23 mouse cellular contexts compared by ENCODE assay signal in genomic region chr9:104853701-104854100, GRCm38 (mm10).
A peak's percentile ranks its signal among the peaks of the same experiment; 100 is the strongest.
DNase-seq lines count a peak whose midpoint lies in the region; ATAC-seq and TF ChIP-seq lines count a peak whose summit lies in the region.
"Had no signal": no experiment of that assay in that cellular context is flagged by ENCODE, and none has a peak within 500 bp of the region (broad histone marks: within the 10 kb centered on the region; RNA-seq: fewer than 3 reads in every experiment).

No protein-coding gene starts in this region.

- 62% methylated on average over 3 of the region's 3 CpGs for WGBS in forebrain, embryonic 12.5 days
- 67% methylated on average over 3 of the region's 3 CpGs for WGBS in forebrain, embryonic 11.5 days
- WGBS in forebrain, postnatal 0 days, result 20% methylated on average over 3 of the region's 3 CpGs

- H3K9me3 ChIP-seq in forebrain, embryonic 12.5 days, result no peaks in the 10 kb centered on the region
- H3K9me3 ChIP-seq in forebrain, embryonic 11.5 days (ENCODE audit: control insufficient read depth, low read length), result no peaks in the 10 kb centered on the region
- H3K9me3 ChIP-seq in megakaryocyte, embryonic 14.5 days, result no peaks in the 10 kb centered on the region
- H3K9me3 ChIP-seq in forebrain, postnatal 0 days (ENCODE audit: low read length), result no peaks in the 10 kb centered on the region
- H3K9me3 ChIP-seq: embryonic facial prominence, embryonic 15.5 days; heart, embryonic 10.5 days; heart, embryonic 15.5 days; hindbrain, embryonic 13.5 days; intestine, embryonic 15.5 days had no signal

- no peak overlapping the region for H3K9ac ChIP-seq in forebrain, embryonic 12.5 days
- H3K9ac ChIP-seq in forebrain, embryonic 11.5 days (ENCODE audit: low read length), result no peak overlapping the region
- H3K9ac ChIP-seq in forebrain, postnatal 0 days, result no peak overlapping the region
- H3K9ac ChIP-seq: embryonic facial prominence, embryonic 15.5 days; heart, embryonic 15.5 days; hindbrain, embryonic 13.5 days; intestine, embryonic 15.5 days had no signal

- no peak overlapping the region for H3K4me2 ChIP-seq in forebrain, embryonic 12.5 days
- no peak overlapping the region for H3K4me2 ChIP-seq in forebrain, embryonic 11.5 days (ENCODE audit: low read depth, low read length, severe bottlenecking)
- no peak overlapping the region for H3K4me2 ChIP-seq in forebrain, postnatal 0 days (ENCODE audit: low read depth)
- H3K4me2 ChIP-seq: embryonic facial prominence, embryonic 15.5 days; heart, embryonic 15.5 days; hindbrain, embryonic 13.5 days; intestine, embryonic 15.5 days had no signal

- H3K27ac ChIP-seq in forebrain, embryonic 12.5 days, result no peak overlapping the region
- H3K27ac ChIP-seq in forebrain, embryonic 11.5 days (ENCODE audit: low read depth, low read length), result no peak overlapping the region
- no peak overlapping the region for H3K27ac ChIP-seq in forebrain, postnatal 0 days (ENCODE audit: low read depth, low read length)
- H3K27ac ChIP-seq: embryonic facial prominence, embryonic 15.5 days; heart, embryonic 10.5 days; heart, embryonic 15.5 days; hindbrain, embryonic 13.5 days; hindbrain, postnatal 0 days; intestine, embryonic 15.5 days had no signal

- H3K4me1 ChIP-seq in forebrain, embryonic 12.5 days, result no peaks in the 10 kb centered on the region
- H3K4me1 ChIP-seq in forebrain, embryonic 11.5 days (replicated peaks; ENCODE audit: control insufficient read depth, insufficient read depth, low read length), result no peaks in the 10 kb centered on the region
- H3K4me1 ChIP-seq in megakaryocyte, embryonic 14.5 days, result no peaks in the 10 kb centered on the region
- H3K4me1 ChIP-seq in forebrain, postnatal 0 days (ENCODE audit: insufficient read depth), result no peaks in the 10 kb centered on the region
- H3K4me1 ChIP-seq: embryonic facial prominence, embryonic 15.5 days; heart, embryonic 10.5 days; heart, embryonic 15.5 days; hindbrain, embryonic 13.5 days; intestine, embryonic 15.5 days had no signal

- peak; percentile 79; the same call in 1 of the 2 replicates for ATAC-seq in forebrain, embryonic 12.5 days (ENCODE audit: low FRiP score)
- no peak for ATAC-seq in forebrain, embryonic 11.5 days (replicated peaks; ENCODE audit: low FRiP score)
- ATAC-seq in megakaryocyte, adult 5-6 weeks (ENCODE audit: poor library complexity, severe bottlenecking), result no peak
- ATAC-seq in forebrain, postnatal 0 days, result peak; percentile 87
- ATAC-seq in inflammation-experienced regulatory T-cells, adult 6 months, result no peak
- ATAC-seq: CD4-positive, CD25-positive, alpha-beta regulatory T cell, adult 4 months; hindbrain, postnatal 0 days; intestine, embryonic 15.5 days had no signal

- H3K27me3 ChIP-seq in forebrain, embryonic 12.5 days, result no peaks in the 10 kb centered on the region
- no peaks in the 10 kb centered on the region for H3K27me3 ChIP-seq in forebrain, embryonic 11.5 days (ENCODE audit: control insufficient read depth, insufficient read depth, low read length)
- no peaks in the 10 kb centered on the region for H3K27me3 ChIP-seq in megakaryocyte, embryonic 14.5 days (replicated peaks)
- H3K27me3 ChIP-seq in forebrain, postnatal 0 days (ENCODE audit: insufficient read depth, low read length), result no peaks in the 10 kb centered on the region
- H3K27me3 ChIP-seq: embryonic facial prominence, embryonic 15.5 days; heart, embryonic 15.5 days; hindbrain, embryonic 13.5 days; intestine, embryonic 15.5 days had no signal

- no peaks in the 10 kb centered on the region for H3K36me3 ChIP-seq in forebrain, embryonic 12.5 days (replicated peaks)
- H3K36me3 ChIP-seq in forebrain, embryonic 11.5 days (ENCODE audit: control insufficient read depth, insufficient read depth, low read length), result no peaks in the 10 kb centered on the region
- H3K36me3 ChIP-seq in megakaryocyte, embryonic 14.5 days (replicated peaks; ENCODE audit: low read length), result no peaks in the 10 kb centered on the region
- H3K36me3 ChIP-seq in forebrain, postnatal 0 days (ENCODE audit: insufficient read depth), result no peaks in the 10 kb centered on the region
- H3K36me3 ChIP-seq: embryonic facial prominence, embryonic 15.5 days; G1E; heart, embryonic 10.5 days; heart, embryonic 15.5 days; hindbrain, embryonic 13.5 days; intestine, embryonic 15.5 days had no signal

- no peak overlapping the region for H3K4me3 ChIP-seq in forebrain, embryonic 12.5 days (replicated peaks)
- H3K4me3 ChIP-seq in forebrain, embryonic 11.5 days (ENCODE audit: low read depth, low read length), result no peak overlapping the region
- H3K4me3 ChIP-seq in megakaryocyte, embryonic 14.5 days (replicated peaks), result peak overlapping the region; percentile 20
- no peak overlapping the region for H3K4me3 ChIP-seq in forebrain, postnatal 0 days (ENCODE audit: low read depth, low read length)
- H3K4me3 ChIP-seq: embryonic facial prominence, embryonic 15.5 days; erythroblast, embryonic 14.5 days; heart, embryonic 10.5 days; heart, embryonic 15.5 days; hindbrain, embryonic 13.5 days; intestine, embryonic 15.5 days had no signal

- TF ChIP-seq CTCF in forebrain, postnatal 0 days (IDR thresholded peaks at IDR 0.05; ENCODE audit: low read depth), result no peak

- no peak for DNase-seq in forebrain, embryonic 11.5 days (ENCODE audit: low spot score)
- DNase-seq in forebrain, postnatal 0 days, result peak; percentile 42
- DNase-seq in gastrocnemius, postnatal 4 days (ENCODE audit: low spot score in 2 of 2), result no peak
- DNase-seq: adrenal gland, adult 8-10 months; adrenal gland, postnatal 36 days; B cell, adult 2 months; cerebellum, adult 11 months; cerebellum, adult 8-10 months; cerebellum, postnatal 14 days; embryo, embryonic 11 days had no signal

Comparison
In these comparisons a context has a peak if more than half of its experiments do, and no peak if none do; other contexts are left out.
1. ATAC-seq: peak in forebrain, embryonic 12.5 days (single experiment) and forebrain, postnatal 0 days (single experiment); none in forebrain, embryonic 11.5 days (single experiment), megakaryocyte, adult 5-6 weeks (single experiment) and inflammation-experienced regulatory T-cells, adult 6 months (single experiment).